Mouse (Mus musculus): Measurements from ENCODE around the gene Nxpe3. TPM values are rescaled to one million over a fixed set of nuclear protein-coding genes. Genes with fewer than 3 reads are reported as not detected.
A peak's percentile ranks its signal among the peaks of the same experiment; 100 is the strongest.

Nxpe3 gene
- 7.5 and 8.0 TPM in 2 replicates for polyA plus RNA-seq (2012; rRNA removed)

DNA sequence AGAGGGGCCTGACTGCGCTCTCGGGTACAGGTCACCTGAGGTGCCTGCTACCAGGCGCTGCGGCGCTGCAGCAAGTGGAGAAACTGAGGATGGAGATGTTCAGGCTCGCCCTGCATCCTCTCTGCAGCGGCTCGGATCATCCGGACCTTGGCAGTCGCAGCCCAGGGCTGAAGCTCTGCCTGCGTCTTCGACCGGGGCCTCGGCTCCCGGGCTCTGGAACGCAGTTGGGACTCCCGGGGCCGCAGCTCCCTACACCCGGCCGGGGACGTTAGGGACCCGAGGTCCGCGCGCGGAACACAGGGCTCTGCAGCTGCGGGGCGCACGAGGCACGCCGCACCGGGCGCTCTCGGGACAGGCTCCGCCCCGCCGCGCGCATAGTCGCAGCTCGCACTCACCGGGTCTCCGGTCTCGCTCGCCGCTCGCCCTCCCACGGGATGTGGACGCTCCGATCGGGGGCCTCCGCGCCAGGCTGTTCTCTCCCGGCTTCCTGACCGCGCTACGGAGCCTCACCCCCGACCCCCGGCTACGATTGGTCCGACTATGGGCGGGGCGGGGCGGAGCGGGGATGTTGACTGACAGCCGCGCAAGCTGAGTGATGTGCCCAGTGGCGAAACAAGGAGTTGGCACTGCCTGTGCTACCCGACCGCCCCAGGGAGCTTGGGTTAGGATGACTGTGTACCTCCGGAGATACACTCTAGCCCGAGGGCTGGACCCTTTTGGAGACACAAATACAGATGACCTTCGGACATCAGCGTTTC, at the start of gene Nxpe3:
TSS of gene Nxpe3 (minus strand) at position 393 of the 758 bp plus-strand sequence.
- TF ChIP-seq POLR2A (IDR thresholded peaks at IDR 0.05; ENCODE audit: extremely low read depth, insufficient read depth, low read length): peak; percentile 26; the same call in 1 of the 2 replicates
- TF ChIP-seq CTCF (IDR thresholded peaks at IDR 0.05; ENCODE audit: extremely low read depth, insufficient read depth, low read length): no peak
- peaks cover 2% of the 10 kb centered on the region; the same call in 1 of the 2 replicates for H3K4me1 ChIP-seq (ENCODE audit: control insufficient read depth, insufficient read depth, low read length)
- H3K4me3 ChIP-seq (ENCODE audit: insufficient read depth, low read length): peak within 1 kb of the TSS; percentile 53
- H3K27ac ChIP-seq (ENCODE audit: insufficient read depth, low read length): peak within 1 kb of the TSS; percentile 74

DNA sequence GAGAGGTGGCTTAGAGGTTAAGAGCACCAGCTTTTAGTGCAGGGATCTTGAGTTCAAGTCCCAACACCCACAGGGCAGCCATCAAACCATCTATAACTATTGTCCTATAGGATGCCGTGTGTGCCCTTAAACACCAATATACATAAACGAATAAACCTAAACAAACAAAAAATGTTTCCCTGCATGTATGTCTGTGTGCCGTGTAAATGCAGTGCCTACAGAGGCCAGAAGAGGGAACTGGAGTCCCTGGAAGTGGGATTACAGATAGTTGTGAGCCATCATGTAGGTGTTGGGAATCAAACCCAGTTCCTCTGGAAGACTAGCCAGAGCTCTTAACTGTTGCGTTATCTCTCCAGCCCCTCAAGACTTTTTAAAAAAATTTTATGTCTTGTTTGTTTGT, 45.7 kb upstream of the Nxpe3 start:
- H3K4me1 ChIP-seq (ENCODE audit: control insufficient read depth, insufficient read depth, low read length): no peaks in the 10 kb centered on the region
- H3K4me3 ChIP-seq (ENCODE audit: insufficient read depth, low read length): no peak overlapping the region
- TF ChIP-seq CTCF (IDR thresholded peaks at IDR 0.05; ENCODE audit: extremely low read depth, insufficient read depth, low read length): no peak
- TF ChIP-seq POLR2A (IDR thresholded peaks at IDR 0.05; ENCODE audit: extremely low read depth, insufficient read depth, low read length): no peak
- no peak overlapping the region for H3K27ac ChIP-seq (ENCODE audit: insufficient read depth, low read length)

DNA sequence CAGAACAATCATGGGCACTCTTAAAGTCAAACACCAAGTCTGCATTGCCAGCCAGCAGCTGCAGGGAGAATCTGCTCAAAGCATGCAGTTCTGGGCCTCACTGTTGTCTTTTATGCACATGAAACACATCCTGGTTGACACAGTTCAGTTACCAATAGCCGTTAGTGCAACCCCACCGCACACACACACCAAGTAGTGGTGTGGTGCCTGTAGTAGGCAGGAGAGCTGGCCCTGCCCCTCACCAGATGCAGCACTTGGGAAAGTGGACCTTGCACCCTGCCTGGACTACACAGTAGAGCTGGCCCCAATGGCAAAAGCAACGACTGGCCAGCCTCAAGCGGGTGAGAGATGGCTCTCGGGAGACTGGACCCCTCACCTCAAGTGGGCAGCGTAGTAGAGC, 44.6 kb upstream of the Nxpe3 start:
- H3K4me3 ChIP-seq (ENCODE audit: insufficient read depth, low read length): no peak overlapping the region
- H3K27ac ChIP-seq (ENCODE audit: insufficient read depth, low read length): no peak overlapping the region
- no peaks in the 10 kb centered on the region for H3K4me1 ChIP-seq (ENCODE audit: control insufficient read depth, insufficient read depth, low read length)
- no peak for TF ChIP-seq CTCF (IDR thresholded peaks at IDR 0.05; ENCODE audit: extremely low read depth, insufficient read depth, low read length)
- TF ChIP-seq POLR2A (IDR thresholded peaks at IDR 0.05; ENCODE audit: extremely low read depth, insufficient read depth, low read length): no peak

DNA sequence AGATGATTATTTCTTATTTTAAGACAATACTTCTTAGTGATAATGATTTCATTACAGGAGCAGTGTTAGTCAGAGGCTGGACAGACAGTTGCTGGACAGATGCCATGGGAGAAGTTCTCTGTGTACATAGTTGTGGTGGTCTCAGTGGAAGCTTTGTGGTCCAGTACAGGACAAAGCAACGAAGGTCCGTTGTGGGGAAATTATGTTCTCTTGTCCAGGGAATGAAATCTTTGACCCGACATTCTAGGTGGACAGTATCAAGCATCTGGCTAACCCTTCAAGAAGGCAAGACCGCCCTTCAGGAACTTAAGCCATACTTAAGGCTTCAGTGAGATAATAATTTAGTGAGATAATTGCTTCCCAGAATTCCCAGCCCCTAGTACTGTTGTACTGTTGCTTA, 43.7 kb upstream of the Nxpe3 start:
- TF ChIP-seq CTCF (IDR thresholded peaks at IDR 0.05; ENCODE audit: extremely low read depth, insufficient read depth, low read length) (no peak), POLR2A (IDR thresholded peaks at IDR 0.05; ENCODE audit: extremely low read depth, insufficient read depth, low read length) (no peak)
- Histone ChIP-seq H3K4me3 (ENCODE audit: insufficient read depth, low read length) (no peak overlapping the region), H3K27ac (ENCODE audit: insufficient read depth, low read length) (no peak overlapping the region), H3K4me1 (ENCODE audit: control insufficient read depth, insufficient read depth, low read length) (no peaks in the 10 kb centered on the region)

DNA sequence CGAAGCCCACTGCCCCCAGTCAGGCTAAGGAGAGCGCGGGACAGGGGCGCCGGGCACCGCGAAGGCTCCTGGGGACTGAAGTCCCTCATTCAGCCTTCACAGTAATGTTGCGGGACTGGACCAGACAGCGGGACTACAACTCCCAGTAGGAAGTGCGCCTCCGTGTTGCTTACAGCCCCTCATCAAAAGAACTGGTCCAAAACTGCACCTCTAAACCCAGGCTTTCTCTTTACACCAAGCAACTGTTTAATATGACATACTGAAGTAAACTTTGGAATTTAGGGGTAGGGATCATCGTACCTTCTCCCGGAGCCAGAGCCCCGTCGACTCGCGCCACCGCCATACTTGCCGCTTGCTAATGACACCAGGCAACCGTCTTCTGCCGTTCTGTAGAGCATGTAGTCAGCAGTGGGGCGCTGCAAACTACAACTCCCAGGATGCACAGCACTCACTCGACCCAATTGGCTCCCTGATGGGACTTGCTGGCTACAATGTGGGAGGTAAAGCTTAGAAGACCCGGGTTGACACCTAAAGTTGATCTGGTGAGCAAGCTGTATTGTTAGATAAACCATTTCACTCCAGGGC, 39.5 kb upstream of the Nxpe3 start, which contains the start of gene Cep97:
TSS of gene Cep97 (minus strand) at position 403 of the 585 bp plus-strand sequence.
- H3K4me3 ChIP-seq (ENCODE audit: insufficient read depth, low read length): peak within 1 kb of the TSS; percentile 68
- TF ChIP-seq POLR2A (IDR thresholded peaks at IDR 0.05; ENCODE audit: extremely low read depth, insufficient read depth, low read length) (peak; percentile 94), CTCF (IDR thresholded peaks at IDR 0.05; ENCODE audit: extremely low read depth, insufficient read depth, low read length) (no peak)
- no peaks in the 10 kb centered on the region for H3K4me1 ChIP-seq (ENCODE audit: control insufficient read depth, insufficient read depth, low read length)
- H3K27ac ChIP-seq (ENCODE audit: insufficient read depth, low read length): peak within 1 kb of the TSS; percentile 5; the same call in 1 of the 2 replicates

DNA sequence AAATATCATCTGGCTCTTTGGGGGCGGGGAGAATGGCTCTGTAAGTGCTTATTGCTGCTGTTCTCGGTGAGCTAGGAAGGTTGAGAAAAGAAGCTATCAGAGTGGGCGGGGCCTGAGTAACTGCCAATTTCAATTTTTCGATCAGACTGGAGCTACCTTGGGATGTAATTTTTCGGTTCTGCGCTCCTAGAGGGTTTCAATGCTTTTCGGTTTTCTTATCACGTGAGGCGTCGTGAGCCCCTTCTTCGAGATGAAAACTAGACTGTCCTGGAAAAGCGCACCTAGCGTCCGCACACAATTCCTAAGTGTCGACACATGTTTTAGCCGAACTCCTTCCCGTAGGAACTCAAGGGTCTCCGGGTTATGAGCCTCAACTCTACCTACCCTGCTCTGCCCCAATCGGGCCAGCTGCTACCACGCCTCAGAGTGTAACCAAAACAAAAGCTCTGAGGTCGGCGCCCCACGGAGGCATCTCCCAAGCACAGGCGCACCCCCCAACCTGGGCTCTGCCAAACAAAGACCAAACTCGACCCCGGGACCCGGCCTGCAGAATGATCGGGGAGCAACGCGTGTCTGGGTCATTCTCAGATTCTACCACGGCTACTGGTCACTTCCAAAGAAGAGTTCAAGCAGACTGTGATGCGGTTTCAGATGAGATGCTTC, 38.7 kb upstream of the Nxpe3 start:
- TF ChIP-seq POLR2A (IDR thresholded peaks at IDR 0.05; ENCODE audit: extremely low read depth, insufficient read depth, low read length) (no peak), CTCF (IDR thresholded peaks at IDR 0.05; ENCODE audit: extremely low read depth, insufficient read depth, low read length) (no peak)
- Histone ChIP-seq H3K4me3 (ENCODE audit: insufficient read depth, low read length) (peak overlapping the region; percentile 68), H3K27ac (ENCODE audit: insufficient read depth, low read length) (peak overlapping the region; percentile 5; the same call in 1 of the 2 replicates), H3K4me1 (ENCODE audit: control insufficient read depth, insufficient read depth, low read length) (no peaks in the 10 kb centered on the region)

DNA sequence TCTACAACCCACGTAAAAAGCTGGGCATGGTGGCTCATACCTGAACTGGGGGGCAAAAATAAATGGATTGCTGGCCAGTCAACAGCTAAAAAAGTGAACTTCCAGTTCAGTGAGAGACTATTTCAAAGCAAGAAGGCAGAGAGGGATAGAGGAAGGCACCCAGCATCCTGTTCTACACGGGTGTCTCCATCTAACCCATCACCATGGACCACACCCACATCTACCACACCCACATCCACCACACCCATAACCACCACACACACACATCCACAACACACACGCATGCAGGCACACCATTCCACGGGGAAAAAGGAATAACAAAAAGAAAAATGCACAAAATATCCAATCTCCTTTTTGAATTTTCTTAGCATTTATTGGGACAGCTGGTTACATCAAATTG, 28.9 kb upstream of the Nxpe3 start:
- no peak overlapping the region for H3K27ac ChIP-seq (ENCODE audit: insufficient read depth, low read length)
- H3K4me1 ChIP-seq (ENCODE audit: control insufficient read depth, insufficient read depth, low read length): no peaks in the 10 kb centered on the region
- H3K4me3 ChIP-seq (ENCODE audit: insufficient read depth, low read length): no peak overlapping the region
- TF ChIP-seq CTCF (IDR thresholded peaks at IDR 0.05; ENCODE audit: extremely low read depth, insufficient read depth, low read length) (no peak), POLR2A (IDR thresholded peaks at IDR 0.05; ENCODE audit: extremely low read depth, insufficient read depth, low read length) (no peak)

DNA sequence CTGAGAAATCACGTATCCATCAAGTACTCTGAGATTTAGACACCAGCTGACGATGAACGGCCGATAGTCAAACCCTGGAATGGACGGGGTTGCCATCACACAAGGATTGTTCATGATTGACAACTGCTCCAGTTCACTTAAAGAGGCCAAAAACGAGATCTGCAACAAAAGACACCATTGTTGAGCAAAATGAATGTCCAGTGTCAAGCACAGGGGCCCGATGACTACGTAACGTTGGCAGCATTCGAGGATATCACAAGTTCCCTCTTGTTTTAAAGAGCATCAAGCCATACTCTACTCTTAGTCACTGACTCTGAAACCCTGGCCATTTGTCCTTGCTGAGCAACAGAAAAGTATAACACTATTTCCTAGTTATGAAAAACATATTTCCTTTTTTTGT, 27.0 kb upstream of the Nxpe3 start:
- no peak for TF ChIP-seq CTCF (IDR thresholded peaks at IDR 0.05; ENCODE audit: extremely low read depth, insufficient read depth, low read length)
- TF ChIP-seq POLR2A (IDR thresholded peaks at IDR 0.05; ENCODE audit: extremely low read depth, insufficient read depth, low read length): no peak
- no peak overlapping the region for H3K4me3 ChIP-seq (ENCODE audit: insufficient read depth, low read length)
- peak overlapping the region; percentile 89 for H3K27ac ChIP-seq (ENCODE audit: insufficient read depth, low read length)
- H3K4me1 ChIP-seq (ENCODE audit: control insufficient read depth, insufficient read depth, low read length): no peaks in the 10 kb centered on the region

DNA sequence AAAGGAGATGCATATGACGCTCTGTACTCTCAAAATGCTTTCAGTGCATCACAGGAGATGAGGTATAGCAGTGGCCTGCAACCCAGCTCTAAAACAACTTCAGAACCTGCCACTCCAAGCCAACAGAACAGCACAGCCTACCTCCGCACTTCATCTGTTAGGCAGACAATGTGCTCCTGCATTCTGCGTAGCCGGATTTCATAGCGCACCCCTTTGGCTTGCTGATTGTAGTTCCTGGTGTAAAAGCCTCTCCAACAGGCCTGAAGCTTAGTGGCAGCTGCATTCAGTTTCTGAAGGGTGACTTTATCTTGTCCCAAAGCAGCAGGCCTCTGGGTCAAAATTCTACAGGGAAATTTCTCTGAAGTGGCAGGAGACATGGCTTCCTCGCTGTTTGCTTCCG, 19.6 kb upstream of the Nxpe3 start:
- H3K27ac ChIP-seq (ENCODE audit: insufficient read depth, low read length): no peak overlapping the region
- no peak overlapping the region for H3K4me3 ChIP-seq (ENCODE audit: insufficient read depth, low read length)
- TF ChIP-seq POLR2A (IDR thresholded peaks at IDR 0.05; ENCODE audit: extremely low read depth, insufficient read depth, low read length): no peak
- no peak for TF ChIP-seq CTCF (IDR thresholded peaks at IDR 0.05; ENCODE audit: extremely low read depth, insufficient read depth, low read length)
- no peaks in the 10 kb centered on the region for H3K4me1 ChIP-seq (ENCODE audit: control insufficient read depth, insufficient read depth, low read length)
